Mouse (Mus musculus) midbrain, embryonic 16.5 days (tissue): Measurements from ENCODE around the gene Hnrnpa2b1. TPM values are rescaled to one million over a fixed set of nuclear protein-coding genes. Genes with fewer than 3 reads are reported as not detected.
"Not testable (repeated sequence)": the region's sequence is repeated elsewhere in the genome, so short reads cannot be mapped to it uniquely, and the experiment has no call there.

Experiments used
- ATAC-seq: fragments of 200-750 bp; cut with Nextera tagmentation; 2 replicates; pipeline ENCODE4 v1.8.0; 2017; ENCODE audit warnings: moderate TSS enrichment
- H3K27ac ChIP-seq: fragments of 300-500 bp; sonication (generic); 2 replicates; pipeline ENCODE4 v1.5.1; 2014; ENCODE audit warnings: mild to moderate bottlenecking, low read length, mixed read lengths
- H3K27me3 ChIP-seq: fragments of 300-500 bp; sonication (generic); 2 replicates; pipeline ENCODE4 v1.6.1; 2014; ENCODE audit warnings: low read depth, low read length, mixed read lengths; ENCODE audit not compliant: control insufficient read depth, insufficient read depth
- H3K36me3 ChIP-seq: fragments of 300-500 bp; sonication (generic); 2 replicates; pipeline ENCODE4 v1.6.1; 2014; ENCODE audit warnings: mild to moderate bottlenecking, low read length, moderate library complexity, mixed read lengths; ENCODE audit not compliant: control insufficient read depth, insufficient read depth
- H3K4me1 ChIP-seq: fragments of 300-500 bp; sonication (generic); 2 replicates; pipeline ENCODE4 v1.6.1; 2014; ENCODE audit warnings: mild to moderate bottlenecking, low read length, mixed read lengths; ENCODE audit not compliant: control insufficient read depth, insufficient read depth
- H3K4me2 ChIP-seq: fragments of 300-500 bp; sonication (generic); 2 replicates; pipeline ENCODE4 v1.6.1; 2014; ENCODE audit warnings: mild to moderate bottlenecking, low read length, mixed read lengths
- H3K4me3 ChIP-seq: fragments of 300-500 bp; sonication (generic); 2 replicates; pipeline ENCODE4 v1.5.1; 2014; ENCODE audit warnings: low read depth, mild to moderate bottlenecking, low read length, moderate library complexity, mixed read lengths
- H3K9ac ChIP-seq: fragments of 300-500 bp; sonication (generic); 2 replicates; pipeline ENCODE4 v1.6.1; 2014; ENCODE audit warnings: low read depth, low read length, mixed read lengths
- H3K9me3 ChIP-seq: fragments of 300-500 bp; sonication (generic); replicated peaks from 2 replicates; pipeline ENCODE4 v1.6.1; 2014; ENCODE audit warnings: mild to moderate bottlenecking, low read length, mixed read lengths; ENCODE audit not compliant: control insufficient read depth, poor library complexity, severe bottlenecking
- WGBS: fragments of 180-500 bp; shearing (Covaris S2); extraction: QIAGEN DNeasy Blood & Tissue Kit; methylation state at CpG from one replicate; pipeline ENCODE4 v1.1.7; 2014; 5-methylcytosine and 5-hydroxymethylcytosine counted together
- polyA plus RNA-seq: library from polyadenylated mRNA; unstranded; fragments of >200 nt; fragmentation: Nextera tagmentation; extraction: Ambion mirVana; gene quantifications from 2 replicates; pipeline ENCODE4 v1.2.1, GENCODE M21; 2015

Gene Hnrnpa2b1
- polyA plus RNA-seq, 1 experiment from 2014 or later = 1,316 TPM

GRCm38 (mm10) chr6:51497321-51498111 lies 27.8 kb upstream of the Hnrnpa2b1 start:
- 81% methylated on average over 8 of the region's 8 CpGs for WGBS
- H3K9ac ChIP-seq = no peak overlapping the region
- no peak overlapping the region for H3K4me2 ChIP-seq
- no peaks in the 10 kb centered on the region for H3K36me3 ChIP-seq
- H3K27ac ChIP-seq = no peak overlapping the region
- ATAC-seq = no peak
- H3K27me3 ChIP-seq = no peaks in the 10 kb centered on the region
- H3K4me3 ChIP-seq = no peak overlapping the region
- no peaks in the 10 kb centered on the region for H3K9me3 ChIP-seq
- no peaks in the 10 kb centered on the region for H3K4me1 ChIP-seq

- no peaks in the 10 kb centered on the region for H3K27me3 ChIP-seq
- H3K4me2 ChIP-seq = no peak overlapping the region
- no peak overlapping the region for H3K9ac ChIP-seq
- no peak for ATAC-seq
- no peak overlapping the region for H3K4me3 ChIP-seq
- no peaks in the 10 kb centered on the region for H3K9me3 ChIP-seq
- H3K36me3 ChIP-seq = no peaks in the 10 kb centered on the region
- H3K4me1 ChIP-seq = no peaks in the 10 kb centered on the region
- no peak overlapping the region for H3K27ac ChIP-seq
- 57% methylated on average over 2 of the region's 2 CpGs for WGBS
These were observed 20.1 kb upstream of the Hnrnpa2b1 start for GRCm38 (mm10) chr6:51489787-51490186.

GRCm38 (mm10) chr6:51486731-51487130 lies 17.0 kb upstream of the Hnrnpa2b1 start:
- no peak for ATAC-seq
- WGBS = 92% methylated on average over 5 of the region's 5 CpGs

GRCm38 (mm10) chr6:51486076-51486710 lies 16.5 kb upstream of the Hnrnpa2b1 start:
- no peak overlapping the region for H3K4me2 ChIP-seq
- 81% methylated on average over 7 of the region's 7 CpGs for WGBS

More at GRCm38 (mm10) chr6:51486731-51487130, 17.0 kb upstream of the Hnrnpa2b1 start:
- H3K36me3 ChIP-seq = peaks cover 13% of the 10 kb centered on the region; the same call in 1 of the 2 replicates
- no peaks in the 10 kb centered on the region for H3K27me3 ChIP-seq
- no peak overlapping the region for H3K9ac ChIP-seq
- no peak overlapping the region for H3K4me2 ChIP-seq
- no peaks in the 10 kb centered on the region for H3K4me1 ChIP-seq
- no peaks in the 10 kb centered on the region for H3K9me3 ChIP-seq
- H3K27ac ChIP-seq = no peak overlapping the region
- H3K4me3 ChIP-seq = no peak overlapping the region

GRCm38 (mm10) chr6:51485646-51486045 lies 16.0 kb upstream of the Hnrnpa2b1 start:
- ATAC-seq = no peak
- Histone ChIP-seq H3K4me1 (no peaks in the 10 kb centered on the region), H3K4me3 (no peak overlapping the region), H3K36me3 (peaks cover 18% of the 10 kb centered on the region), H3K27ac (no peak overlapping the region), H3K27me3 (no peaks in the 10 kb centered on the region), H3K9ac (no peak overlapping the region), H3K9me3 (no peaks in the 10 kb centered on the region), H3K4me2 (no peak overlapping the region)
- 63% methylated on average over 2 of the region's 2 CpGs for WGBS

More at GRCm38 (mm10) chr6:51486076-51486710, 16.5 kb upstream of the Hnrnpa2b1 start:
- H3K36me3 ChIP-seq = peaks cover 13% of the 10 kb centered on the region; the same call in 1 of the 2 replicates
- no peak for ATAC-seq
- no peak overlapping the region for H3K9ac ChIP-seq
- no peaks in the 10 kb centered on the region for H3K4me1 ChIP-seq
- no peaks in the 10 kb centered on the region for H3K9me3 ChIP-seq
- H3K27ac ChIP-seq = no peak overlapping the region
- no peaks in the 10 kb centered on the region for H3K27me3 ChIP-seq
- no peak overlapping the region for H3K4me3 ChIP-seq

- H3K27me3 ChIP-seq, H3K27ac ChIP-seq, H3K4me1 ChIP-seq, H3K9me3 ChIP-seq, H3K9ac ChIP-seq, H3K4me2 ChIP-seq, ATAC-seq, H3K4me3 ChIP-seq: not testable (repeated sequence)
- H3K36me3 ChIP-seq = peaks cover 27% of the 10 kb centered on the region
- WGBS = 90% methylated on average over 8 of the region's 8 CpGs
These were observed 14.9 kb upstream of the Hnrnpa2b1 start for GRCm38 (mm10) chr6:51484556-51484955.

- Histone ChIP-seq H3K27ac (no peak overlapping the region), H3K4me3 (no peak overlapping the region), H3K9me3 (no peaks in the 10 kb centered on the region), H3K4me2 (no peak overlapping the region), H3K9ac (no peak overlapping the region), H3K36me3 (peaks cover 34% of the 10 kb centered on the region), H3K27me3 (no peaks in the 10 kb centered on the region), H3K4me1 (no peaks in the 10 kb centered on the region)
- ATAC-seq = no peak
- 96% methylated on average over 3 of the region's 3 CpGs for WGBS
These were observed 14.2 kb upstream of the Hnrnpa2b1 start for GRCm38 (mm10) chr6:51483861-51484260.

- WGBS = 91% methylated on average over 8 of the region's 8 CpGs
- no peaks in the 10 kb centered on the region for H3K4me1 ChIP-seq
- H3K9me3 ChIP-seq = no peaks in the 10 kb centered on the region
- no peak overlapping the region for H3K4me3 ChIP-seq
- H3K27ac ChIP-seq = no peak overlapping the region
- H3K27me3 ChIP-seq = no peaks in the 10 kb centered on the region
- ATAC-seq = no peak
- H3K9ac ChIP-seq = no peak overlapping the region
- no peak overlapping the region for H3K4me2 ChIP-seq
- peaks cover 42% of the 10 kb centered on the region for H3K36me3 ChIP-seq
These were observed 11.9 kb upstream of the Hnrnpa2b1 start for GRCm38 (mm10) chr6:51481548-51481947.

GRCm38 (mm10) chr6:51479136-51479731 lies 9.5 kb upstream of the Hnrnpa2b1 start:
- Histone ChIP-seq H3K27ac (no peak overlapping the region), H3K36me3 (peaks cover 44% of the 10 kb centered on the region), H3K9me3 (no peaks in the 10 kb centered on the region), H3K27me3 (no peaks in the 10 kb centered on the region), H3K4me3 (no peak overlapping the region), H3K9ac (no peak overlapping the region), H3K4me2 (no peak overlapping the region), H3K4me1 (peaks cover 3% of the 10 kb centered on the region)
- WGBS = 92% methylated on average over 4 of the region's 4 CpGs
- ATAC-seq = no peak
